18 mouse cellular contexts compared by ENCODE assay signal in the genomic region with DNA sequence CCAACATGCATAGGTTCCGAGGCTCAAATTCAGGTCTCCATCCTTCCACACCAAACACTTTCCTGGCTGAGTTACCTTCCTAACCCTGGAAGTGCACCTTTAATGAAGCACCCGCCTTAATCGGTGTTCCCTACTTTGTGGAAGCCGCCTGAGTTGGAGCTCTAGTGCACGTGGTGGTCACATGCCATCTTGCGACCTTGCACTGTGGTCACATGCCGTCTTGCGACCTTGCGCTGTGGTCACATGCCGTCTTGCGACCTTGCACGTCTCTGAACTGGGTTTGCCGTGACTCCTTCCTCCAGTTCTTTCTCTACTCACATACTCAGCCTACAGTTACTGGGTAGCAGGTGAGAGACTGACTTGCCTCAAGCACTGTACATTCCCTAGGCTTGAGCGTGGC.
DNase-seq lines count a peak whose midpoint lies in the region; ATAC-seq lines count a peak whose summit lies in the region.
"Had no signal": no experiment of that assay in that cellular context is flagged by ENCODE, and none has a peak within 500 bp of the region (broad histone marks: within the 10 kb centered on the region; RNA-seq: fewer than 3 reads in every experiment).

No protein-coding gene starts in this region.

- no peak overlapping the region for H3K4me3 ChIP-seq in hindbrain, embryonic 10.5 days
- no peak overlapping the region for H3K4me3 ChIP-seq in hindbrain, embryonic 11.5 days (ENCODE audit: low read depth, low read length)
- H3K4me3 ChIP-seq in kidney, embryonic 16.5 days (ENCODE audit: low read length) = no peak overlapping the region
- H3K4me3 ChIP-seq: gastrocnemius, adult 2 months; hindbrain, embryonic 13.5 days; intestine, embryonic 15.5 days; neural tube, embryonic 12.5 days had no signal

- 92% methylated on average over 14 of the region's 14 CpGs for WGBS in hindbrain, embryonic 10.5 days
- WGBS in hindbrain, embryonic 11.5 days = 94% methylated on average over 14 of the region's 14 CpGs
- 86% methylated on average over 14 of the region's 14 CpGs for WGBS in kidney, embryonic 16.5 days

- peaks cover 83% of the 10 kb centered on the region for H3K36me3 ChIP-seq in hindbrain, embryonic 10.5 days
- H3K36me3 ChIP-seq in hindbrain, embryonic 11.5 days (ENCODE audit: control insufficient read depth, insufficient read depth, low read length) = no peaks in the 10 kb centered on the region
- H3K36me3 ChIP-seq in kidney, embryonic 16.5 days (ENCODE audit: insufficient read depth, low read length) = peaks cover 5% of the 10 kb centered on the region
- H3K36me3 ChIP-seq: intestine, embryonic 15.5 days had no signal

- no peak for ATAC-seq in hindbrain, embryonic 11.5 days (ENCODE audit: low FRiP score)
- no peak for ATAC-seq in kidney, embryonic 16.5 days (ENCODE audit: low FRiP score, low TSS enrichment)
- ATAC-seq in inflammation-experienced regulatory T-cells, adult 6 months = no peak
- ATAC-seq: forebrain, embryonic 16.5 days; intestine, embryonic 15.5 days had no signal

- no peak overlapping the region for H3K4me2 ChIP-seq in hindbrain, embryonic 11.5 days (replicated peaks; ENCODE audit: low read depth, low read length)
- no peak overlapping the region for H3K4me2 ChIP-seq in kidney, embryonic 16.5 days (replicated peaks; ENCODE audit: low read depth, low read length)
- H3K4me2 ChIP-seq: hindbrain, embryonic 13.5 days; intestine, embryonic 15.5 days; midbrain, embryonic 11.5 days; neural tube, embryonic 12.5 days had no signal

- peaks cover 44% of the 10 kb centered on the region for H3K4me1 ChIP-seq in hindbrain, embryonic 10.5 days (replicated peaks)
- H3K4me1 ChIP-seq in hindbrain, embryonic 11.5 days (replicated peaks; ENCODE audit: control insufficient read depth, insufficient read depth, low read length) = peaks cover 9% of the 10 kb centered on the region; the same call in 1 of the 2 replicates
- H3K4me1 ChIP-seq in kidney, embryonic 16.5 days (ENCODE audit: insufficient read depth, low read length) = peaks cover 25% of the 10 kb centered on the region
- H3K4me1 ChIP-seq: intestine, embryonic 15.5 days had no signal

- H3K9me3 ChIP-seq in hindbrain, embryonic 10.5 days = peaks cover 6% of the 10 kb centered on the region; the same call in 1 of the 2 replicates
- H3K9me3 ChIP-seq in hindbrain, embryonic 11.5 days (ENCODE audit: control insufficient read depth, low read length) = no peaks in the 10 kb centered on the region
- H3K9me3 ChIP-seq in kidney, embryonic 16.5 days (ENCODE audit: low read length) = no peaks in the 10 kb centered on the region
- H3K9me3 ChIP-seq: hindbrain, embryonic 13.5 days; intestine, embryonic 15.5 days; neural tube, embryonic 12.5 days had no signal

- no peak for DNase-seq in hindbrain, embryonic 10.5 days (ENCODE audit: low spot score)
- DNase-seq in hindbrain, embryonic 11.5 days (ENCODE audit: low spot score) = no peak
- peak; percentile 32 for DNase-seq in lung, postnatal 36 days
- no peak for DNase-seq in lung, postnatal 25 days (ENCODE audit: low spot score)
- no peak for DNase-seq in adrenal gland, postnatal 4 days (ENCODE audit: low spot score in 2 of 2)
- no peak for DNase-seq in embryo, embryonic 10 days (ENCODE audit: low spot score)
- DNase-seq: cerebellum, postnatal 14 days; gastrocnemius, adult 2 months; heart, adult 11 months; lung, adult 18-20 months; thymus, adult 18-20 months had no signal

- H3K27me3 ChIP-seq in hindbrain, embryonic 10.5 days (ENCODE audit: insufficient read depth, poor library complexity, severe bottlenecking) = no peaks in the 10 kb centered on the region
- no peaks in the 10 kb centered on the region for H3K27me3 ChIP-seq in hindbrain, embryonic 11.5 days (ENCODE audit: control insufficient read depth, insufficient read depth, low read length)
- no peaks in the 10 kb centered on the region for H3K27me3 ChIP-seq in kidney, embryonic 16.5 days (ENCODE audit: insufficient read depth, low read length)
- H3K27me3 ChIP-seq: hindbrain, embryonic 13.5 days; intestine, embryonic 15.5 days; neural tube, embryonic 12.5 days had no signal

- peak overlapping the region; percentile 75 for H3K27ac ChIP-seq in hindbrain, embryonic 10.5 days
- no peak overlapping the region for H3K27ac ChIP-seq in hindbrain, embryonic 11.5 days (ENCODE audit: low read depth, low read length)
- H3K27ac ChIP-seq in kidney, embryonic 16.5 days (ENCODE audit: low read length) = peak overlapping the region; percentile 29; the same call in 1 of the 2 replicates
- H3K27ac ChIP-seq: gastrocnemius, adult 2 months; intestine, embryonic 15.5 days; neural tube, embryonic 12.5 days had no signal

- no peak overlapping the region for H3K9ac ChIP-seq in hindbrain, embryonic 11.5 days (ENCODE audit: low read depth, low read length)
- no peak overlapping the region for H3K9ac ChIP-seq in kidney, embryonic 16.5 days (replicated peaks; ENCODE audit: low read length)
- H3K9ac ChIP-seq: hindbrain, embryonic 13.5 days; intestine, embryonic 15.5 days; neural tube, embryonic 12.5 days had no signal
